Mouse (Mus musculus): ENCODE measurements at regions not wholly inside any gene's neighbourhood (a gene's known extent, or its start where the extent isn't known, plus 50 kb on each side); places are given as distances from the start of the nearest gene placed in this dataset.

GRCm38 (mm10) chr16:12548462-12548861, 561.0 kb upstream of the Ercc4 start:
- TF ChIP-seq CTCF (IDR thresholded peaks at IDR 0.05; ENCODE audit: low read depth) (no peak), EP300 (IDR thresholded peaks at IDR 0.05; ENCODE audit: low read depth) (no peak)

Data from heart, postnatal 0 days (tissue).